Mouse (Mus musculus): ENCODE results near the gene Dgke. TPM values are rescaled to one million over a fixed set of nuclear protein-coding genes. Genes with fewer than 3 reads are reported as not detected.

Dgke gene
- polyA plus RNA-seq, 1 experiment from 2014 or later = 4.6 TPM

GRCm38 (mm10) chr11:89023477-89023876 is 43.2 kb downstream of the Dgke start:
- DNase-seq (ENCODE audit: low spot score, missing footprints) = peak; percentile 51

GRCm38 (mm10) chr11:89022120-89022731 is 44.4 kb downstream of the Dgke start:
- 73% methylated on average over 8 of the region's 8 CpGs for WGBS
- DNase-seq (ENCODE audit: low spot score, missing footprints) (peak; percentile 14), ATAC-seq (ENCODE audit: low FRiP score) (no peak)
- no peak overlapping the region for H3K4me2 ChIP-seq
- H3K27me3 ChIP-seq (ENCODE audit: control insufficient read depth, insufficient read depth, low read length) = no peaks in the 10 kb centered on the region
- H3K9me3 ChIP-seq (ENCODE audit: control insufficient read depth, low read length) = no peaks in the 10 kb centered on the region
- H3K4me3 ChIP-seq (ENCODE audit: low read depth, low read length) = no peak overlapping the region
- H3K36me3 ChIP-seq (ENCODE audit: control insufficient read depth, insufficient read depth, low read length) = no peaks in the 10 kb centered on the region
- no peaks in the 10 kb centered on the region for H3K4me1 ChIP-seq (ENCODE audit: control insufficient read depth, insufficient read depth, low read length)
- no peak overlapping the region for H3K27ac ChIP-seq (ENCODE audit: low read depth, low read length)
- no peak overlapping the region for H3K9ac ChIP-seq (ENCODE audit: low read length)

More at GRCm38 (mm10) chr11:89023477-89023876, 43.2 kb downstream of the Dgke start:
- H3K27ac ChIP-seq (ENCODE audit: low read depth, low read length) = no peak overlapping the region
- ATAC-seq (ENCODE audit: low FRiP score) = no peak
- no peak overlapping the region for H3K4me2 ChIP-seq
- no peaks in the 10 kb centered on the region for H3K27me3 ChIP-seq (ENCODE audit: control insufficient read depth, insufficient read depth, low read length)
- H3K9ac ChIP-seq (ENCODE audit: low read length) = no peak overlapping the region
- no peaks in the 10 kb centered on the region for H3K4me1 ChIP-seq (ENCODE audit: control insufficient read depth, insufficient read depth, low read length)
- WGBS = 74% methylated on average over 10 of the region's 10 CpGs
- H3K4me3 ChIP-seq (ENCODE audit: low read depth, low read length) = no peak overlapping the region
- H3K36me3 ChIP-seq (ENCODE audit: control insufficient read depth, insufficient read depth, low read length) = no peaks in the 10 kb centered on the region
- H3K9me3 ChIP-seq (ENCODE audit: control insufficient read depth, low read length) = no peaks in the 10 kb centered on the region

DNA sequence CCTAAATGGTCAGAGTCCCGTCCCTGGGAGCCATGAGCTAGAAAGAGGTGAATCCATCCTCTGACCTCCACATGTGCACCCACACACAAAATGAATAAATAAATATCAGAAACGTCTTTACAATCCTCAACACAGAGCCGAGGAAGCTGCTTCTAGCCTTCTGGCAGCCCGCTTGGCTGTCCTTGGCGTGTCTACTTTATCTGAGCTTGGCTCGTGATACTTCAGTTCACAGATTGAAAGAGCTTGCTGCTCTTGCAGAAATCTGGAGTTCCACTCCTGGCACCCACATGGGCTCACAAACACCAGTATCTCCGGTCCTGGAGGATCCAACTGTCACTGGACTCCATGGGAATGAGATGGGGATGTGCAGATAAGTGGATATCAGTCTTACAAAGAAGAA is 45.0 kb downstream of the Dgke start:
- no peak overlapping the region for H3K27ac ChIP-seq (ENCODE audit: low read depth, low read length)
- peak; percentile 47 for DNase-seq (ENCODE audit: low spot score, missing footprints)
- WGBS = 87% methylated on average over 7 of the region's 7 CpGs
- no peak for ATAC-seq (ENCODE audit: low FRiP score)
- H3K9me3 ChIP-seq (ENCODE audit: control insufficient read depth, low read length) = no peaks in the 10 kb centered on the region
- no peak overlapping the region for H3K4me2 ChIP-seq
- H3K36me3 ChIP-seq (ENCODE audit: control insufficient read depth, insufficient read depth, low read length) = no peaks in the 10 kb centered on the region
- no peak overlapping the region for H3K4me3 ChIP-seq (ENCODE audit: low read depth, low read length)
- no peak overlapping the region for H3K9ac ChIP-seq (ENCODE audit: low read length)
- H3K27me3 ChIP-seq (ENCODE audit: control insufficient read depth, insufficient read depth, low read length) = no peaks in the 10 kb centered on the region
- no peaks in the 10 kb centered on the region for H3K4me1 ChIP-seq (ENCODE audit: control insufficient read depth, insufficient read depth, low read length)

- H3K27ac ChIP-seq (ENCODE audit: low read depth, low read length) = no peak overlapping the region
- H3K36me3 ChIP-seq (ENCODE audit: control insufficient read depth, insufficient read depth, low read length) = no peaks in the 10 kb centered on the region
- no peak overlapping the region for H3K4me3 ChIP-seq (ENCODE audit: low read depth, low read length)
- no peaks in the 10 kb centered on the region for H3K4me1 ChIP-seq (ENCODE audit: control insufficient read depth, insufficient read depth, low read length)
- no peaks in the 10 kb centered on the region for H3K9me3 ChIP-seq (ENCODE audit: control insufficient read depth, low read length)
- ATAC-seq (ENCODE audit: low FRiP score) (no peak), DNase-seq (ENCODE audit: low spot score, missing footprints) (peak; percentile 77)
- no peak overlapping the region for H3K9ac ChIP-seq (ENCODE audit: low read length)
- H3K4me2 ChIP-seq = no peak overlapping the region
- WGBS = 72% methylated on average over 9 of the region's 9 CpGs
- H3K27me3 ChIP-seq (ENCODE audit: control insufficient read depth, insufficient read depth, low read length) = no peaks in the 10 kb centered on the region
Observed at GRCm38 (mm10) chr11:89020681-89021305, 45.9 kb downstream of the Dgke start.

DNA sequence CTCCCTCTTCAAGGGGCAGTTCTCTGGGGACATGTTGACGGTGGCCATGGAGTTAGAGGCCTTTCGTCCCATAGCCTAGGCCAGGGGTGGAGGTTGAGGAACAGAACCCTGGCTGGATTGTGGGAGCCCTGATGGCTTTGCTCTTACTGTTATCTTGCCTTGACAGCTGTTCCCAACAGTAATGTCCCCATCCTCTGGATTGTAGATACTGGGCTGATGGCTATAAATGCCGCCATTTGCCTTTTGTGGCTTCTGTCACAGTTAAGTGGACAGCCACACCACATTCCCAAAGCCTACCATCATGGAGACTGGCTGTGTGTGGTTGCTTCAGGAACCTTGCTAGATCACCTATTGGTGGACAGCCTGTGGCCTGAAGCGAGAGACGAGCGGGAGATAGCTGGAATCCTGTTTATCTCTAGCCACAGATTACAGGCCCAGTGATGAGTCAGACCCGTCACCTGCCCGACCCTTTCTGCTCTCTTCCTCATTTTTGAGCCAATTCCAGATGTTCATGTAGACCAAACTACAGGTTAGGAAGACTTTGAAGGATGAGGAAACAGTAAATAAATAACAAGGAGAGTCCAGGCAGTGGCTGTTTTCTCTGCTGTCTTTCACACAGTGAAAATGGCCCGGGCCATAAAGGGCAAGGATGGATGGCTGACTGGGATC is 49.0 kb downstream of the Dgke start:
- Histone ChIP-seq H3K27ac (ENCODE audit: low read depth, low read length) (no peak overlapping the region), H3K9me3 (ENCODE audit: control insufficient read depth, low read length) (no peaks in the 10 kb centered on the region), H3K27me3 (ENCODE audit: control insufficient read depth, insufficient read depth, low read length) (no peaks in the 10 kb centered on the region), H3K9ac (ENCODE audit: low read length) (no peak overlapping the region), H3K4me1 (ENCODE audit: control insufficient read depth, insufficient read depth, low read length) (no peaks in the 10 kb centered on the region), H3K36me3 (ENCODE audit: control insufficient read depth, insufficient read depth, low read length) (no peaks in the 10 kb centered on the region), H3K4me3 (ENCODE audit: low read depth, low read length) (no peak overlapping the region), H3K4me2 (no peak overlapping the region)
- 91% methylated on average over 9 of the region's 9 CpGs for WGBS
- peak; percentile 0 for DNase-seq (ENCODE audit: low spot score, missing footprints)
- ATAC-seq (ENCODE audit: low FRiP score) = no peak

DNA sequence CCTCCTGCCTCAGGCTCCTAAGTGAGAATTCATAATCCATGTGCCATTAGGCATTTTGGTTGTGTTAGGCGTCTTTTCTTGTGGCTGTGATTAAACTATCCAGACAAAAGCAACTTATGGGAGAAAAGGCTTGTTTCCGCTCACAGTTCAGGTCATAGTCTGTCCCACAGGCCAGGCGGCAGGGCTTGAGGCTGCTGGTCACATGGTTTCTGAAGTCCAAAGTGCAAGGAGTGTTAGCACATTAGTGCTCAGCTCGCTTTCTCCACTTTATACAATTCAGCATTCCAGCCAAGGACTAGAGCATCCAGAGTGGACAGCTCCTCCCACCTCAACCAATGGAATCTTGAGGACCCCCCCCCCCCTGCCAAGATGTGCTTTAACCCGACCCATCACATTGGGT is 54.4 kb downstream of the Dgke start:
- 86% methylated on average over 5 of the region's 5 CpGs for WGBS
- H3K4me3 ChIP-seq (ENCODE audit: low read depth, low read length) = no peak overlapping the region
- DNase-seq (ENCODE audit: low spot score, missing footprints) (no peak), ATAC-seq (ENCODE audit: low FRiP score) (no peak)
- no peaks in the 10 kb centered on the region for H3K27me3 ChIP-seq (ENCODE audit: control insufficient read depth, insufficient read depth, low read length)
- H3K4me1 ChIP-seq (ENCODE audit: control insufficient read depth, insufficient read depth, low read length) = no peaks in the 10 kb centered on the region
- H3K36me3 ChIP-seq (ENCODE audit: control insufficient read depth, insufficient read depth, low read length) = no peaks in the 10 kb centered on the region
- H3K4me2 ChIP-seq = no peak overlapping the region
- no peak overlapping the region for H3K9ac ChIP-seq (ENCODE audit: low read length)
- H3K27ac ChIP-seq (ENCODE audit: low read depth, low read length) = no peak overlapping the region
- no peaks in the 10 kb centered on the region for H3K9me3 ChIP-seq (ENCODE audit: control insufficient read depth, low read length)

GRCm38 (mm10) chr11:89009496-89009895 is 57.2 kb downstream of the Dgke start:
- Histone ChIP-seq H3K27me3 (ENCODE audit: control insufficient read depth, insufficient read depth, low read length) (no peaks in the 10 kb centered on the region), H3K9me3 (ENCODE audit: control insufficient read depth, low read length) (no peaks in the 10 kb centered on the region), H3K4me2 (no peak overlapping the region), H3K4me1 (ENCODE audit: control insufficient read depth, insufficient read depth, low read length) (no peaks in the 10 kb centered on the region), H3K36me3 (ENCODE audit: control insufficient read depth, insufficient read depth, low read length) (no peaks in the 10 kb centered on the region), H3K9ac (ENCODE audit: low read length) (no peak overlapping the region), H3K27ac (ENCODE audit: low read depth, low read length) (no peak overlapping the region), H3K4me3 (ENCODE audit: low read depth, low read length) (no peak overlapping the region)
- DNase-seq (ENCODE audit: low spot score, missing footprints) (peak; percentile 74), ATAC-seq (ENCODE audit: low FRiP score) (no peak)
- 84% methylated on average over 7 of the region's 7 CpGs for WGBS

GRCm38 (mm10) chr11:89009066-89009465 is 57.6 kb downstream of the Dgke start:
- Histone ChIP-seq H3K9ac (ENCODE audit: low read length) (no peak overlapping the region), H3K9me3 (ENCODE audit: control insufficient read depth, low read length) (no peaks in the 10 kb centered on the region), H3K4me3 (ENCODE audit: low read depth, low read length) (no peak overlapping the region), H3K4me2 (no peak overlapping the region), H3K4me1 (ENCODE audit: control insufficient read depth, insufficient read depth, low read length) (no peaks in the 10 kb centered on the region), H3K36me3 (ENCODE audit: control insufficient read depth, insufficient read depth, low read length) (no peaks in the 10 kb centered on the region), H3K27ac (ENCODE audit: low read depth, low read length) (no peak overlapping the region), H3K27me3 (ENCODE audit: control insufficient read depth, insufficient read depth, low read length) (no peaks in the 10 kb centered on the region)
- ATAC-seq (ENCODE audit: low FRiP score) (no peak), DNase-seq (ENCODE audit: low spot score, missing footprints) (peak; percentile 64)
- 92% methylated on average over 9 of the region's 9 CpGs for WGBS

- H3K36me3 ChIP-seq (ENCODE audit: control insufficient read depth, insufficient read depth, low read length) = no peaks in the 10 kb centered on the region
- H3K27ac ChIP-seq (ENCODE audit: low read depth, low read length) = no peak overlapping the region
- H3K4me3 ChIP-seq (ENCODE audit: low read depth, low read length) = no peak overlapping the region
- 89% methylated on average over 3 of the region's 3 CpGs for WGBS
- ATAC-seq (ENCODE audit: low FRiP score) (no peak), DNase-seq (ENCODE audit: low spot score, missing footprints) (no peak)
- no peaks in the 10 kb centered on the region for H3K9me3 ChIP-seq (ENCODE audit: control insufficient read depth, low read length)
- H3K27me3 ChIP-seq (ENCODE audit: control insufficient read depth, insufficient read depth, low read length) = no peaks in the 10 kb centered on the region
- H3K9ac ChIP-seq (ENCODE audit: low read length) = no peak overlapping the region
- no peak overlapping the region for H3K4me2 ChIP-seq
- H3K4me1 ChIP-seq (ENCODE audit: control insufficient read depth, insufficient read depth, low read length) = no peaks in the 10 kb centered on the region
Observed at GRCm38 (mm10) chr11:89007582-89007981, 59.1 kb downstream of the Dgke start.
